Mouse (Mus musculus) embryonic stem cell, embryonic (primary cell): ENCODE measurements around the gene Ube2l3.

Source experiments
- CTCF ChIA-PET, 4 experiments: fragments of 300-600 bp in 2 of 4; fragments of 350-600 bp in 2 of 4; sonication (Branson Sonifier 250); formaldehyde crosslinking; loops; one replicate each; lab custom pipeline; 2022; ENCODE audit warnings: inconsistent platforms in 2 of 4; lab: Charles Lee
- POLR2A ChIA-PET, 4 experiments: fragments of 300-600 bp in 2 of 4; fragments of 350-600 bp in 2 of 4; sonication (Branson Sonifier 250); formaldehyde crosslinking; loops; one replicate each; lab custom pipeline; 2022; ENCODE audit warnings: antibody characterized with exemption in 4 of 4, inconsistent platforms in 1 of 4; lab: Charles Lee

The Ube2l3 gene

GRCm38 (mm10) chr16:17144339-17144738, 58.1 kb downstream of the Ube2l3 start, which contains the start of gene Ydjc:
Gene Ydjc, plus strand, starts transcription at chr16:17144621.
- CTCF ChIA-PET: interaction anchor here (0.6 to 1.7 kb wide), 11 partner anchors 9 to 132 kb away, joined by 3 to 12 read pairs (median 5); partner anchors contain the start of genes Sdf2l1 (in 3 of the 4), 2610318N02Rik (in 1 of the 4), Rimbp3 (in 1 of the 4) and Ypel1 (in 1 of the 4)
- POLR2A ChIA-PET: interaction anchor here (0.6 to 10.2 kb wide), 24 partner anchors 8 to 470 kb away, joined by 3 to 124 read pairs (median 4); partner anchors contain the start of genes Sdf2l1 (in 3 of the 4), 2610318N02Rik (in 2 of the 4), Hic2 (in 1 of the 4) and Ppil2 (in 1 of the 4)

- CTCF ChIA-PET: interaction anchor here in 1 of 4 experiments (0.6 kb wide), 2 partner anchors 295 to 381 kb away, joined by 3 read pairs; no protein-coding TSS in a partner anchor
- POLR2A ChIA-PET: interaction anchor here in 2 of 4 experiments (0.7 to 11.5 kb wide), 4 partner anchors 12 to 36 kb away, joined by 3 to 81 read pairs (median 3); partner anchors contain the start of gene 2610318N02Rik (in 2 of the 2)
These were observed 65.1 kb downstream of the Ube2l3 start for GRCm38 (mm10) chr16:17137355-17137754.

DNA sequence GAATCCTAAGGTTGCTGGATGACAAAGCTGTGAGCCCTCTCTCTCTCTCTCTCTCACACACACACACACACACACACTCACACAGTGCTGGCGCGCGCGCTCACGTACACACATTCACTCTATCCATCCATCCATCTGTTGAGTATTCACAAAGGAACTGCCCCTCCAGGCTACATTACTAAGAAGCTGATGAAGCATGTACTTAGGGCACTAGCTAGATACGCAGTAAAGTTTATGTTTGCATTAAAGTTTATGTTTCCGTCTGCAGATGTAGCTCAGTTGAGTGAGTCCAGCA, 69.6 kb downstream of the Ube2l3 start:
- POLR2A ChIA-PET: interaction anchor here (0.6 to 11.5 kb wide), 74 partner anchors 8 to 473 kb away, joined by 3 to 124 read pairs (median 5); partner anchors contain the start of genes Ydjc (in 4 of the 4), 2610318N02Rik (in 2 of the 4), Ccdc116 (in 2 of the 4) and Hic2 (in 2 of the 4)
- CTCF ChIA-PET: interaction anchor here in 3 of 4 experiments (0.6 to 2.7 kb wide), 20 partner anchors 9 to 425 kb away, joined by 3 to 30 read pairs (median 5); partner anchors contain the start of genes Ccdc116 (in 1 of the 3) and Ydjc (in 1 of the 3)

GRCm38 (mm10) chr16:17132089-17132905, 70.2 kb downstream of the Ube2l3 start, which contains the start of gene Sdf2l1:
Gene Sdf2l1, minus strand, starts transcription at chr16:17132383.
- POLR2A ChIA-PET: interaction anchor here (0.6 to 11.5 kb wide), 96 partner anchors 9 to 536 kb away, joined by 3 to 124 read pairs (median 4); partner anchors contain the start of genes Ydjc (in 4 of the 4), Ccdc116 (in 2 of the 4), Hic2 (in 2 of the 4) and Ppil2 (in 2 of the 4)
- CTCF ChIA-PET: interaction anchor here (0.6 to 2.9 kb wide), 39 partner anchors 9 to 425 kb away, joined by 3 to 30 read pairs (median 4); partner anchors contain the start of genes Ydjc (in 3 of the 4), Ccdc116 (in 1 of the 4), Ppil2 (in 1 of the 4) and Rimbp3 (in 1 of the 4)

- CTCF ChIA-PET: interaction anchor here (0.5 to 2.9 kb wide), 39 partner anchors 8 to 426 kb away, joined by 3 to 30 read pairs (median 4); partner anchors contain the start of genes Ydjc (in 3 of the 4), Ccdc116 (in 1 of the 4), Ppil2 (in 1 of the 4) and Rimbp3 (in 1 of the 4)
- POLR2A ChIA-PET: interaction anchor here (0.6 to 11.5 kb wide), 86 partner anchors 8 to 535 kb away, joined by 3 to 124 read pairs (median 5); partner anchors contain the start of genes Ydjc (in 3 of the 4), Ccdc116 (in 2 of the 4), Ppil2 (in 2 of the 4) and 2610318N02Rik (in 1 of the 4)
These were observed 71.0 kb downstream of the Ube2l3 start for GRCm38 (mm10) chr16:17131191-17132088.

DNA sequence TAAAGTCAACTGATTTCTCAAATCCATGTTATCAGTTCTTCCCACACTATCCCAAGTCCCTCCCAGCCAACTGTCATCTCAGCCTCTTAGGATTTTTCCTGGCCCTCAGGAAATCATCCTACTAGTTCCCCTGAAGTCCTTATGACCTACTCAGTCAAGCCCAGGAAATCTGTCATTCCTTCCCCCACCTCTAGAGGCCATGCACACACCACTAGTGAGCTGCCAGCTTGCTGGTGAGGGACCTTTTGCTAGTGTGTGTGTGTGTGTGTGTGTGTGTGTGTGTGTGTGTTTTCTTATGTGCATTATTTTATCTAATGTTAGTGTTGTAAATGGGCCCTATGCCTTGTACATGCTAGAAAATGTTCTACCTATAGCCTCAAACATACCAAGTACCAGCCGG, 75.2 kb downstream of the Ube2l3 start:
- CTCF ChIA-PET: interaction anchor here in 3 of 4 experiments (0.6 to 1.6 kb wide), 14 partner anchors 19 to 413 kb away, joined by 3 to 9 read pairs (median 4); no protein-coding TSS in a partner anchor
- POLR2A ChIA-PET: interaction anchor here in 2 of 4 experiments (0.5 to 1.5 kb wide), 8 partner anchors 11 to 149 kb away, joined by 3 to 6 read pairs (median 4); partner anchors contain the start of genes Ppil2 (in 1 of the 2), Tmem191c (in 1 of the 2) and Ydjc (in 1 of the 2)

DNA sequence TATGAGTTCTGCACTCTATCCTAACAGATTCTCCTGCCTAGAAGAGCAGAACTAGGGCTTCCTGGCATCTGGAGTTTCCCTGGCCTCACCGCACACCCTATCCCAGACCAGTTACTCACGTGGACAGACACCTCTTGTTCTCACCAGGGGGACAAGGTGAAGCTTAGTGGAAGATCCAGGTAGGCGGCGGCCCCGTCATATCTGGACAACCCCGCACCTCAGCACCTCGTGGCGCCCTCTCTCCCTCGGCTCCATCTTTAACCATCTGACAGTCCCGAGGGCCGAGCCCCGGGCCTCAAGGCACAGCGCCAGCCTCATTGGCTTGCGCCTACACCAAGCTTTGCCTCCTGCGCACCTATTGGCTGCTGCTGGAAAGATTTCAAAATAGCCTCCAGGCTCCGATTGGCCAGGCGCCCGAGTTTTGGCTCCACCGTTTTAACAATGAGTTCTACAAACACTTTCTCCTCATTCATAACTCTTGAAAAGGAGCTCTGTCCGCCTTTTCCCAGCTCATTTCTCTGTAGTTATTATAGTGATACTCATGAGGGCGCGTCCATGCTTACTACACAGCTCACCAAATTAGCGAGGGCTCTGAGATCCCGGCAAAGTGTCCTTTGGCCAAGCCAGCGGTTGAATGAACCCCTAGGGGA, 77.5 kb downstream of the Ube2l3 start, which contains the start of gene 2610318N02Rik:
TSS of gene 2610318N02Rik (minus strand) at position 297 of the 650 bp plus-strand sequence.
- ChIA-PET CTCF (interaction anchor here in 3 of 4 experiments (0.5 to 2.4 kb wide), 16 partner anchors 17 to 307 kb away, joined by 3 to 11 read pairs (median 5); partner anchors contain the start of genes Ccdc116 (in 1 of the 3), Rimbp3 (in 1 of the 3), Tmem191c (in 1 of the 3) and Ydjc (in 1 of the 3)), POLR2A (interaction anchor here (0.5 to 6.5 kb wide), 66 partner anchors 8 to 298 kb away, joined by 3 to 81 read pairs (median 4); partner anchors contain the start of genes Ccdc116 (in 2 of the 4), Hic2 (in 2 of the 4), Ppil2 (in 2 of the 4) and Ydjc (in 2 of the 4))

DNA sequence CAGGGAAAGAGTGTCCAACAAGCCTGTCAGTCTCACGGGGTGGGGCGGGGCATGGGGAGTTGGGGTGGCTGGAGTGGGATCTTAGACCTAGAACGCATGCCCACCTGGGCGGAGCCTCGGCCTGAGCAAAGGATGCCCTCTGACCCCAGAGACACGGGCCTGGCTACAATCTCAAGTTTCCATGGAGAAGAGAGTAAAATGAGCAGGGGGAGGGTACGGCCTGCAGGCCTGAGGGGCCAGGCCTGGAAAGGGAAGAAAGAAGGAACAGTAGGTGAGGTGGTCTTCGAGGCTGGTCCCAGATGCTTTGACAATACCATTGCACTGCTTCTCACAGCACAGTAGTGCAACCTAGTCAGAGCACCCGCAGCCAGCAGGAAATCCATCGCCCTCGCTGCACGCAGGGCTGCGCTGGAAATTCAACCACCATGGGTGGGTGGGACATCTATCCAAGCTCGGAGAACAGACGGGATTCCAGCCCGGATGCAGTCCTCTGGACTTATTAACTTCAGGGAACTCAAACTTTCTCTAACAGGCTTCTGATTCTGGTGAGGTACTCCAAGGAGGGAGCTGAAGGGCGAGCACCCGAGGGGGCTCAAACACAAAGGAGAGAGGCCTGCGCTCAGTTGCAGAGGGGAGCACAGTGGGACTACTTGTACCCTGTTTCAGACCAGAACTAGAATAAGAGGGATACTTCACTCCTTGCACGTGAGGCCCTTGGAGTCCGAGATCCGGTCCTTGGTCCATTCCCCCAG, 78.2 kb downstream of the Ube2l3 start:
- ChIA-PET CTCF (interaction anchor here in 3 of 4 experiments (0.6 to 2.4 kb wide), 16 partner anchors 8 to 308 kb away, joined by 3 to 11 read pairs (median 4); partner anchors contain the start of genes Ccdc116 (in 1 of the 3), Rimbp3 (in 1 of the 3), Sdf2l1 (in 1 of the 3) and Tmem191c (in 1 of the 3)), POLR2A (interaction anchor here in 3 of 4 experiments (0.5 to 6.5 kb wide), 56 partner anchors 7 to 430 kb away, joined by 3 to 81 read pairs (median 5); partner anchors contain the start of genes Ccdc116 (in 2 of the 3), Hic2 (in 2 of the 3), Ppil2 (in 2 of the 3) and Sdf2l1 (in 2 of the 3))

- ChIA-PET POLR2A (interaction anchor here (0.6 to 6.5 kb wide), 29 partner anchors 10 to 406 kb away, joined by 3 to 81 read pairs (median 4); partner anchors contain the start of genes Sdf2l1 (in 4 of the 4), Ccdc116 (in 2 of the 4), Ppil2 (in 2 of the 4) and Hic2 (in 1 of the 4)), CTCF (interaction anchor here in 3 of 4 experiments (0.6 to 2.2 kb wide), 8 partner anchors 10 to 623 kb away, joined by 3 to 10 read pairs (median 5); partner anchors contain the start of genes Sdf2l1 (in 2 of the 3), Rimbp3 (in 1 of the 3) and Tmem191c (in 1 of the 3))
These were observed 80.9 kb downstream of the Ube2l3 start for GRCm38 (mm10) chr16:17121569-17121968.

- CTCF ChIA-PET: interaction anchor here in 1 of 4 experiments (0.6 kb wide), 1 partner anchor 159 kb away, joined by 5 read pairs; no protein-coding TSS in a partner anchor
- POLR2A ChIA-PET: interaction anchor here in 3 of 4 experiments (0.8 to 1.8 kb wide), 5 partner anchors 8 to 202 kb away, joined by 3 to 11 read pairs (median 4); partner anchors contain the start of genes 2610318N02Rik (in 2 of the 3) and Sdf2l1 (in 2 of the 3)
These were observed 85.1 kb downstream of the Ube2l3 start for GRCm38 (mm10) chr16:17117309-17117799.

GRCm38 (mm10) chr16:17110771-17111743, 91.4 kb downstream of the Ube2l3 start, which contains the start of gene Ppil2:
Gene Ppil2, minus strand, starts transcription at chr16:17111257.
- POLR2A ChIA-PET: interaction anchor here (0.6 to 9.1 kb wide), 37 partner anchors 9 to 340 kb away, joined by 3 to 67 read pairs (median 3); partner anchors contain the start of genes Sdf2l1 (in 3 of the 4), 2610318N02Rik (in 2 of the 4), Ydjc (in 2 of the 4) and Ccdc116 (in 1 of the 4)

DNA sequence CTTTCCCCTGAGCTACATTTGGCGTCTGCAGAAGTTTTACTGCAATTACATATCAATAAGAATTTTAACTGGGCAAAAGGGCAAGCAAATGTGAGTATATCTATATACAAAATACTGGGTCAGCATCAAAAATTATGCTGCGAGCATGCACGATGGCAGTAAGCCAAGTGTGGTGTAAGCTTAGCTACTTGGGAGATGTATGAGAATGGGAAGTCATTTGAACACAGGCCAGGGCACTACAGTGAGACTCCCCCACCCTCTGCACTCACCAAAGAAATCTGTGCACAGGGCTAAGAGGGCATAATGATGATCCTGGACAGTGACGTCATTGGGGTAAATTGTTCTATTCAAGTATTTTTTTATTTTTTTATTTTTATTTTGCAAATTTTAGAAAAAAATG, 97.8 kb downstream of the Ube2l3 start:
- CTCF ChIA-PET: interaction anchor here in 3 of 4 experiments (1.2 to 1.3 kb wide), 3 partner anchors 24 to 220 kb away, joined by 3 to 4 read pairs (median 3); no protein-coding TSS in a partner anchor
- POLR2A ChIA-PET: interaction anchor here in 3 of 4 experiments (0.6 to 1.8 kb wide), 7 partner anchors 10 to 122 kb away, joined by 3 to 4 read pairs (median 3); partner anchors contain the start of genes Mapk1 (in 1 of the 3) and Sdf2l1 (in 1 of the 3)

More at GRCm38 (mm10) chr16:17110771-17111743, 91.4 kb downstream of the Ube2l3 start, which contains the start of gene Ppil2:
- CTCF ChIA-PET: interaction anchor here in 2 of 4 experiments (0.5 to 1.4 kb wide), 2 partner anchors 11 to 20 kb away, joined by 3 to 6 read pairs; no protein-coding TSS in a partner anchor
